Mouse (Mus musculus) cerebellum, adult (tissue): ENCODE results near the gene Ep400.
"Not testable (repeated sequence)": the region's sequence is repeated elsewhere in the genome, so short reads cannot be mapped to it uniquely, and the experiment has no call there.

Source experiments
- ATAC-seq: cut with Nextera tagmentation; 2 replicates; pipeline ENCODE4 v1.9.2; 2017; ENCODE audit warnings: mild to moderate bottlenecking, moderate library complexity, mixed read lengths; ENCODE audit not compliant: insufficient number of reproducible peaks, low FRiP score, low TSS enrichment

The Ep400 gene

DNA sequence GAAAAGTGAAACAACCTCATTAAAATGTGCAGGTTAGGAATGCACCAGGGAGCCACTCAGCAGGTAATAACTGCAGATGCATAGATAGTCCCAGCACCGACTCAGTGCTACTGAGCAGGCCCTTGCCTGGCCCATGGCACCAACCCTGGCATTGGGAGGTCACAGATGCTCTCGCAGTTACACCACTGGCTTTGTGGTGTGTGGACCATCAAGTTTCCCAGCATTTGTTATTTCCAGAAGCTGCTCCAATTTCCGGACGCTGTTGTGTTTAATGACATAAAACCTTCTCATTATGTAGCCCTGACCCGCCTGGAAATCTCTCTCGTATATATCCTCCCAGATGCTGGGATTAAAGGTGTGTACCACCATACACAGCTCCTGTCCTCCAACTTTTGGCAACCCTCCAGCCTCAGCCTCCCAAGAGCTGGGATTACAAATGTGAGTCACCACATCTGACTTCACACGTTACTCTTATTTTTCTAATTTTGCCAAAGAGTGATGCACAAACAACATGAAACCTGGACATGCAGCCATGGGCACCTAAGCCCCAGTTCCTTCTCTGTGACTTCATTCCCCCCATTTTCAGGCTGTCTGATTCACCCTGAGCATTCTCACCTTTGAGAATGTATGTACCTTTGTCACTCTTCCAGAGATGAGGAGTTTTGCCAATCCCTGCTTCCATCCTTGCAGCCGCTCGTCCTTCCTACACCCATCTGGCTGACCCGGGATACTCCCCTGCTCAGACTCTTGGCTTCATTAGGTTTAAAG lies 10.4 kb upstream of the Ep400 start:
- no peak for ATAC-seq

DNA sequence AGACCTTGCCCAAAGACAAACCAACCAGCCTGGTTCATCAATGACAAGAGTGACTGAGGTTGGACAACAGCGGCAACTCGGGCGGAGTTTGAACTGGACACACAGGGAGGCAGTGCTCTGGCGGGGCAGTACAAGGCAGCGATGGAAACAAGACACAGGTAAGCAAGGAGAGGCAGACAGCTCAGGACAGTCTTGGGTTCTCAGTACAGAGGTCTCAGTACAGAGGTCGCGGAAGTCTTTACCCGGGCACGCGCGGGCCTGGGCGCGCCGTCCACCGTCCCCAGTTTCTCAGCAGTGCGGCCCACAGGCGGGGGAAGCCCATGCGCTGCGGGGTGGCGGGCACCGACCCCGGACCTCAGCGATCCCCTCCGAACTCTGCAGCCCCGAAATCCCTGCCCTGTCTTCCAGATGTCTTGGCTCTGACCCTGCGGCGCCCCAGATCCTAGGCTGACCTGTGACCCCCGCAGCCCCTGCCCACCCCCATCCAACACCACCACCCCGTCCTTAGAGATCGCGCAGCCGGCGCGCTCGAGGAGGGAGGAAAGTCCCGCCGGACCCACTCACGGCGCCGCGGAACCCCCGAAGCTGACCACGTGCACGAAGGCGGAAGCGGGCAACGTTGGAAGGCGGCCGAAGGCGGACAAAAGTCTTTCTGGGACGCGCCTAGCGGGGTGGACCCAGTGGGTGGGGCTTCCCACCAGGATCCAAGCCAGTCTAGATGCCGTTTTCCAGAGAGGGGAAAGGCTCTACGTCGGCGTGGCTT lies 9.7 kb upstream of the Ep400 start, which contains the start of gene Pus1:
Gene Pus1 (minus strand): TSS at position 662 of the 763 bp plus-strand sequence.
- peak; percentile 54 for ATAC-seq

DNA sequence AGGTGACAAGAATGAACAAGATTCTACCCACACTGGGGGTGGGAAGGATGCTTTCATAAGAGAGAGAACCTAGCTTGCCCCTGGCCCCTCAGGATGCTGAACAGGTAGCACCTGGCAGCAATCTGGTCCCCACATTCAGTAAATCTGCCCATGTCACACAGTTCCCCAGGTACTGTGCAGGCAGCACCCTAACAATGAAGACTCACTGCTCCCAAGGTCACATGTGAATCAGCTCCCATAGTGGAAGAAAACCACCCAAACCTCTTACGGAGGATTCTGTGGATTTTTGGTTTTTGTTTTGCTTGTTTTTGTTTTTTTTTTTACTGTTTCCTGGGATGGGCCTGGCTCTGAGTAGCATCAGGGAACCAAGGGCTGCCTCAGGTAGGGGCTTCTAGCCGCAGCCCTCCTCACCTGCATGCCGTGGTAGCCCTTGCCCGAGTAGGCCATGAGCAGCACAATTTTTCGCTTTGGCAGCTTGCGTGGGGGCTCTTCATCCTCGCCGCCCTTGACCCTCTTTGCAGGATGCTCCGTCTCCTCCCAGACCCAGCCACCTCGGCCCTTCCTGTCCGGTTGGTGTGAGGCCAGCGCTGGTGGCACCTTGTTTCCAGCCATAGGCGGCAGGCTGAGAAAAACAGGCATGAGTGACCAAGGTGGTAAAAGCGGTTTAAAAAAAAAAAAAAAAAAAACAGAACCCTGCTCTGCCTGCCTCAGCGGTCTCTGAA lies 8.9 kb upstream of the Ep400 start:
- no peak for ATAC-seq

DNA sequence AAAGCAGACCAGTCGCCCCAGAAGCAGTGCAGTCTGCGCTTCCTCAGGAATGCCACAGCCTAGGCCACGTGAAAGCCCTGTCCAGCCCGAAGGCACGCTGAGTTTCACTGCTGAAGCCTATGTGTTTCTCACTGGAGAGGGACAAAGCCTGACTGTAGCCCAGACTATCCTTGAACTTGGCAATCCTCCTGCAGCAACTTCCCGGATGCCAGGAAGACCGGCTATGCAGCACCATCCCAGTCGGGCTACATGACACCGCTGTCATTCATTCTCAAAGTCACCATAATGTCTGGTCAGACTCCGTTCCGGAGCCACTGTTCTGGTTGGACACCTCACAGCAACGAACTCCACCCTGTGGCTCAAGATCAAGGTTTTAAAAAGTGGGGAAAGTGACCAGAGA lies 7.7 kb upstream of the Ep400 start:
- no peak for ATAC-seq

GRCm38 (mm10) chr5:110776141-110776540 lies 5.6 kb upstream of the Ep400 start:
- ATAC-seq = no peak

DNA sequence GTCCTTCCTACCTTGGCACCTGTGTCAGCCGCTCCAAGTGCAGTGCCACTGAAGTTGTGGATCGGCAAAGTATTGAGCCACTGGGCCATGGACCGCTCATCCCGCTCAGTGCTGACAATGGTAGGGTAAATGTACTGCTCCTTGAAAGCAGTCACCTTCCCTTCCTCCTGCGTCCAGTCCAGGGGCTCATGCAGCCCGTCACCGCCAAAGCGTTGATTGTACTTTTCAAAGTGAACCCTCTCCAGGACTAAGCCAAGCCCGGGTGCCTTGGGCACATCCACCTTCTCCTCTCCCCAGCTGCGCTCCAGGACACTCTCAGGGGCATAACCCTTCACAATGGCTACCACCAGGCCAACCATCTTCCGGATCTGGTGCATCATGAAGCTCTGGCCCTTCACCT lies 4.0 kb upstream of the Ep400 start:
- no peak for ATAC-seq

DNA sequence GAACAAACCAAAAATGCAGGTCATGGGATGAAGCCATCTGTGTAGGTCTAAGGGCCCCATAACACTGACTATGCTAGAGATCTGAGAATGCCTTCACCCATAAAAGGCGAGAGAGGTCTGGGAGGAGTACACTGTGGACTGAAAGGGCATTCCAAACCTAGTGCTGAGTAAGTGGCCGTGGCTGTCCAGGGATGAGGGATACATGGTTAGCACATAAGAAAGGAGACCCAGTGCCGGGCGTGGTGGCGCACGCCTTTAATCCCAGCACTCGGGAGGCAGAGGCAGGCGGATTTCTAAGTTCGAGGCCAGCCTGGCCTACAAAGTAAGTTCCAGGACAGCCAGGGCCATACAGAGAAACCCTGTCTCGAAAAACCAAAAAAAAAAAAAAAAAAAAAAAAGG lies 2.4 kb upstream of the Ep400 start:
- not testable (repeated sequence) for ATAC-seq

GRCm38 (mm10) chr5:110770031-110770445 lies 479 bp downstream of the Ep400 start:
- ATAC-seq = peak; percentile 36; the same call in 1 of the 2 replicates

DNA sequence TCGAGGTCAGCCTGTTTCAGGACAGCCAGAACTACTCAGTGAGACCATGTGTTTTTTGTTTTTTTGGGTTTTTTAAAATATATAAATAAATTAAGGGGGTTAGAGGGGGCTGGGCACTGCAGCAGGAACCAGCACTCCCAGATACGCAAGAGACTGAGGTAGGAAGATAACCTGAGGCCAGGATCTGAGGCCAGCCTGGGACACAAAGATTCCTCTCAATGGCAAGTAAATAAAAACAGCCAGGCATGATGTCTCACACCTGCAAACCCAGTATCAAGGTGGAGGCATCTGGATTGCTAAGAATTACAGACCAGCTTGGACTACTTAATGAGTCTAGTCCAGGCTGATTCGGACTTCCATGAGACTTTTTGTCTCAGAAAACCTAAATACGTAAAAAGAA lies 1.2 kb downstream of the Ep400 start:
- no peak for ATAC-seq

DNA sequence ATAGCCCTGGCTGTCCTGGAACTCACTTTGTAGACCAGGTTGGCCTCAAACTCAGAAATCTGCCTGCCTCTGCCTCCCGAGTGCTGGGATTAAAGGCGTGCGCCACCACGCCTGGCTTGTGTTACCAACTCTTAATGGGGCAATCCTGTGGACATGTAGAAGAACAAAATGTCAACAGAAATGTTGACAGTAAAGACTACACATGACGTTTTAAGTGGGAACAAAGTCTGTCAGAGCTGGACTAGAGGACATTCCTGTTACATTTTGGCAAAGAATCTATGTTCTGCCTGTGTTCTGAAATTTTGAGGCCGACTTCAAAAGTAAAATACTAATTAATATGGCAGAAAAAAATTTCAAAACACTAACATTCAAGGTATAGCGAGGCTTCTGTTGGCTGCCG lies 6.6 kb downstream of the Ep400 start:
- no peak for ATAC-seq

DNA sequence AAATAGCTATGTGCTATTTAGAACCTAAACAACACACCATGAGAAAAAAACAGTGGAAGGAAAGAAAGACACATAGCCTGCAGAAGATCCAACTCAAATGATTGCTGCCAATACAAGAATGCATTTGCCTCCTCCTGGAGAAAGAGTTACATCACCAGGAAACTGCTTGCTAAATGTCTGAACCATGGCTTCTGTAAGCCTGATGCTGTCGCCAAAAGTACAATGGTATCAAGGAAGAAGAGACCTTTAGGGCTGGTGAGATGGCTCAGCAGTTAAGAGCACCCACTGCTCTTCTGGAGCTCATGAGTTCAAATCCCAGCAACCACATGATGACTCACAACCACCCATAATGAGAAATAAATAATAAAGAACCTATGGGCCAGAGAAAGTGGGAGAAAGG lies 25.5 kb downstream of the Ep400 start:
- ATAC-seq = no peak

DNA sequence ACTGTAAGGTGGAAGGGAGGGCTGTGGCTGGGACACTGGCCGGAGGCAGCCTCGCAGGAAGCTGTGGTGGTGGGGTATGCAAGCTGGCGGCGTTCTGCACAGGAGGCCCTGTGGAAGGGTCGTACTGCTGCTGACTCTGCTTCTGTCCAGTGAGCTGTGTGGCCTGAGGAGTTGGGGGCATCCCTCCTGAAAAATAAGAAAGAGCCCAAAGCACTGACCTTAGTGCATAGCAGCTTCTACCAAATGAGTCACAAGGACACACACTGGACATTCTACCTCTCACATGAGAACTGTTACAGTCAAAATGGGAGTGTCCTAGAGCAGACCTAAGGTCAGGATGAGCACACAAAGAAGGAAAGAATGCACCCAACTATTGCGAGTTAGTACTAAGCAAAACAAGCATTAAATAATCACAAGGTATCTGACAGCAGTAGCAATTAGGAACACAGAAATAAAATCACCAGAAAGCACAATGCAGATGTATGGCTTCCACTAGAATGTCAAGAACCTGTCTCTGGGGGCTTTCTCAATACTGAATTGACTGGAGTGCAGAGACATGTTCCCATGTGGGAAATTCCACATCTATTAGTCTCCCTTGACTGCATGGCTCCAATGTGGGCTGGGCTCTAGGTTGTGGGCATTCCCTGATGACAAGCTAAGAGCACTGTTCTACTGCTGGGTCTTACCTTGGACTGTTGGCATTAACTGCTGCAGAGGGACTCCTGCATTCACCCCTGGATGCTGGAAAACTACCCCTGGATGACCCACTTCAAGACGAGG lies 30.8 kb downstream of the Ep400 start:
- no peak for ATAC-seq

- ATAC-seq = no peak
These were observed 34.9 kb downstream of the Ep400 start for GRCm38 (mm10) chr5:110735606-110736005.

DNA sequence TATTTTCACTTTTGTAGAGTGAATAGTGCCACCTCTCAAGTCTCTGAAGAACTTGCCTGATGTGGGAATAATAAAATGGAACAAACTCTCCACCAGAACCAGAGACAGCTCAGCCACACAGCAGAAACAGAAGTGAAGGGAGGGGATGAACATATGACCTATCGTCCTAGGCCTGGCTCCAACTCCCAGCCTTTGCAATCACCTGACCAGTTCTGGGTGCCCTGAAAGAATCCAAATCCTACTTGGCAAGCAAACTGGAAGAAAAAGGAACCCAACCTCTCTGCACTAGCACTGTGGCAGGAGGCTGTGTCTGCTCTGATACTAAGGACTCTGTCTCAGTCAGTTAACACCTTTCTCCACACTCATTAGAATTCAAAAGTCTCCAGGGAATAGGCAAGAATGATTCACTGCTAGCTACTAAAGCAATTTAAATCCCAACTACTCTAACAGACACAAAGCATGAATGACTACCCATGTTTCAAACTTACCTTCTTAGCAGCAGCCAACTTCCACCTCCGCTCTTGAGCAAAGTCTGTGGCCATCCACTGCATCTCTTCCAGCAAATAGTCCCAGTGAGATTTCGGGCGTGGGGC lies 37.2 kb downstream of the Ep400 start:
- ATAC-seq = no peak

DNA sequence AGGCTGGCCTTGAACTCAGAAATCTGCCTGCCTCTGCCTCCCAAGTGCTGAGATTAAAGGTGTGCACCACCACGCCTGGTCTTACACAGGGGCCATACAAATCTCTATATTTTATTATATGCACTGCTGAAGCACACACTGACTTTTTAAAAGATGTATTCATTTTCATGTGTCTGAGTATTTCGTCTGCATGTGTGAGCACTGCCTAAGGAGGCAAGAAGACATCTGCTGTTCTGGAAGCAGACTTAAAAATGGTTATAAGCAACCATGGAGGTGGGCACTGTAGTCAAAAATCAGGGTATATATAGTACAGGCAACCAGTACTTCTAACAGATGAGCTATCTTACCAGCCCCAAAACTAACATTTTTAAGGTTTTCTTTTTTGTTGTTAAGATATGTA lies 39.3 kb downstream of the Ep400 start:
- ATAC-seq = no peak

DNA sequence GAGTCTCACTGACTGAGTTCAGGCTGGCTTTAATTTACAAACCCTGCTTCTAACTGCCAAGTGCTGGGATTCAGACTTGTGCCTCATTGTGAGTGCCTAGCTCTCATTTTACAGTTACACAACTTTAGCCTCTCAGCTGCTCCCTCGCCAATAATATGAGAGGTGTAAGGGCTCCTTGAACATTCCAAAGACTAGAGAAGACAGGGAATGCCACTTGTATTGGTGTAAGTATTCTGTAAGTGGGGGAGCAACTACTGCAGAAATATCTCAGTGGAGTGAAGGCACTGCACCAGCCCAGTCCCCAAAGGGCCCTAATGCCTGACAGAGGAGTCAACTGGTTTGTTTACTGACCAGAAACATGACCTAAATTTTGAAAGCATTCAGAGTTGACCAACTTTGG lies 42.7 kb downstream of the Ep400 start:
- no peak for ATAC-seq

DNA sequence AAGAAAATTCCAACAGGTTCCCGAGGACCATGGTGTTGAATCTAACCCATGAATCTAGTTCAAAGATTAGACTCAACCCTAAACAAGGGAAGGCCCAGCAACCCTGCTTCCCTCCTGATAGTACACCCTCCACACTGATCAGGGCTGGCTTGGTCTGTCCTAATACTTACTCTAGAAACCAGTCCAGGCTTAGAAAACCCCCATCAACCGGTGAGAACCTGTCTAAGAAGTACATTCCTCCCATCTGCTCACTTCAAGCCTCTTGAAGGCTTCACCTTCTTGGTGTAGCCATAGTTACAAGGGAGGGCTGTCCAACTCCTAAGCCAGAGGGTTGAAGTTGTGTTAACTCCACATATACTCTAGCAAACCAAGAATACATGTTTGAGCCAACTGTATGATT lies 47.0 kb downstream of the Ep400 start:
- ATAC-seq = no peak

DNA sequence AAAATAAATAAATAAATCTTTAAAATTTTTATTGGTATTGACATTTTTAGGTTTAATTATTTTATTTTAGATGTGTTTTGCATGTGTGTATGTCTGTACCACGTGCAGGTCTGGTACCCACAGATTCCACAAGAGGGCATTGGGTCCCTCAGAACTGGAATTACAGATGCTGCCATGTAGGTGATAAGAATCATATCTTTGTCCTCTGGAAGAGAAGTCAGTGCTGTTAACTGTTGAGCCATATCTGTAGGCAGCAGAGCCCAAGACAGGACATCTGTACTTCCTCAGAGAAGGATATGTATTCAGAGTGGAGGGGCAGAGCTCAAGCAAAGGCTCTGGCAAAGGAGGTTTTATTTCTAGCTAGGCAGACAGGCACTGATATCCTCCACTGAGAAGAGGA lies 49.1 kb downstream of the Ep400 start:
- ATAC-seq = not testable (repeated sequence)

DNA sequence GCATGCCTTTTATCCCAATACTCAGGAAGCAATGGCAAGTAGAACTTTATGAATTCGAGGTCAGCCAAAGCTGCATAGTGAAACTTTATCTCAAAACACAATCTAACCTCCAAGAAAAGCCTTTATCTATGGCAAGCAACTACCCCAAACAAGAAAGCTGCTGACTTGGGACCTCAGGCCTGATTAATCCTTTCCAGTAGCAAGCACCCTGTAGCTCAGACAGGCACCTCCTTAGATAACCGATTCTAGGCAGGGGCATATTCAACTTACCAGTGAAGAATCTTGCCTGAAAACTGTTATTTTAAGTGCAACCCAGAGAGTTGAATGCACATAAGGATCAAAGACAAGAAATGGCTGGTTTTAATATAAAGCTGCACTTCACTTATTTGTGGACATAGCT lies 59.1 kb downstream of the Ep400 start:
- ATAC-seq = no peak

- no peak for ATAC-seq
These were observed 61.3 kb downstream of the Ep400 start for GRCm38 (mm10) chr5:110709256-110709655.
